Mouse (Mus musculus): Measurements from ENCODE around the gene Gm26566.

DNA sequence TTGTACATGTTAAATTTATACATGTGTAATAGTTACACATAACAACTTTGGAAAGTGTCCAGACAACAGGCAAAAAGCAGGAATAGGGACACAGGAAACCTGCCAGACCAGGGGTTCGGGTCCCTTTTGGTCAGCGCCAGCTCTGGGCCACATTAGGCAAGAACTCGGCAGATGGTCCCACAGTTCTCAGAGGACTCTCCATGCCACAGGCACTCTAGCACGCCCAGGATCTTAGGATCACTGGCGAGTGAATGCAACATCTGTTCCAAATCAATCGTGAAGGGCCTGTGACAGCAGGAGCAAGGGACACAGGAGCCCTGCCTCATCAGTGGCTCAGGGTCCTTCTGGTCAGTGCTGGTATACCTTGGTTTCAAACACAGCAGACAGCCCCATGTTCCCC lies 28.3 kb downstream of the Gm26566 start:
- TF ChIP-seq POLR2A (IDR thresholded peaks at IDR 0.05; ENCODE audit: control insufficient read depth, extremely low read depth, insufficient read depth, low read length, poor library complexity) (no peak), CTCF (IDR thresholded peaks at IDR 0.05; ENCODE audit: borderline replicate concordance, control insufficient read depth, extremely low read depth, insufficient read depth, low read length, poor library complexity) (no peak)

All from thymus, adult 2 months (tissue).